Mouse (Mus musculus): ENCODE measurements around the gene Mogs. TPM values are rescaled to one million over a fixed set of nuclear protein-coding genes. Genes with fewer than 3 reads are reported as not detected.
A peak's percentile ranks its signal among the peaks of the same experiment; 100 is the strongest.

The Mogs gene
- total and polyA plus RNA-seq, 3 experiments = 150 to 209 TPM; not detected in 1

DNA sequence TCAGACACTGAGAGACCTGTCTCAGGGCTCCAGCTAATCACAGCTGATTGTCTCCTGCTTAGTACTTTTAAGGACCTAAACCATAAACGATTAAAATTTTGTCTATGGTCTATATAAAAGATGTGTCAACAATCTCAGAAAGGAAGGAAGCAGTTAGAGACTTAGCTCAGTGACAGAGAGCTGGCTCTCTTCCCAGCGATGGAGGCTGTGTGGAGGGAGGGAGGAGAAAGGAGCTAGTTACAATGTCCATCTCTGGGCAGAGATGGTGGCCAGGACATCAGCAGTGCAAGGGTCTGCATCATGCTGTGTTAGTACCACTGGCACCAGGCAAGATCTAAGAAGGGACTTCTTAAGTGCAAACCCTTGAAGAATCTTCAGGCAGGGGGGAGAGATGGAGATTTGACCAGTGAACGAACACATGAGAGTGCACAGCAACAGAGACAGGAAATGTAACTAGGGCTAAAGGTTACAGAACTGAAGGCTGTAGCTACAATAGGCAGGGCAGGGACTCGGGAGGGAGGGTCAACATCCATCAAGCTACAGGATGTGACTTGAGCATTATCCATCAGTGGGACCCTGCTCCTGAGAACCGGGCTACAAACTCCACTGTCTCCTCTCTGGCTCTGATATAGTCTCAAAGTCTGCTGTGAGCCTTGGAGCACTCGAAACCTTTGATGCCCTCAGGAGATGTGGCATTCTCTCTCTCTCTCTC lies 22.7 kb upstream of the Mogs start:
- H3K27ac ChIP-seq (ENCODE audit: control insufficient read depth, low read depth, low read length) = no peak overlapping the region
- no peaks in the 10 kb centered on the region for H3K79me2 ChIP-seq (ENCODE audit: control insufficient read depth, insufficient read depth, low read length, poor library complexity)
- TF ChIP-seq USF2 (IDR thresholded peaks at IDR 0.05; ENCODE audit: borderline replicate concordance in 1 of 2, insufficient read depth in 1 of 2, low read depth in 1 of 2, low read length in 2 of 2) = no peak
- TF ChIP-seq MYB (IDR thresholded peaks at IDR 0.05; ENCODE audit: low read depth, low read length) = no peak
- no peak for TF ChIP-seq ZMIZ1 (IDR thresholded peaks at IDR 0.05; ENCODE audit: low read depth, low read length)
- TF ChIP-seq ETS1 (IDR thresholded peaks at IDR 0.05; ENCODE audit: low read depth, low read length) = no peak
- no peak for TF ChIP-seq RCOR1 (IDR thresholded peaks at IDR 0.05; ENCODE audit: low read depth, low read length)
- no peak for TF ChIP-seq MAFK (IDR thresholded peaks at IDR 0.05; ENCODE audit: borderline replicate concordance, low read depth, low read length)
- no peak for TF ChIP-seq MEF2A (IDR thresholded peaks at IDR 0.05; ENCODE audit: extremely low read depth, insufficient replicate concordance, low read depth, low read length, poor library complexity, severe bottlenecking)
- no peak for TF ChIP-seq TAL1 (IDR thresholded peaks at IDR 0.05; ENCODE audit: low read length)
- no peak for TF ChIP-seq POLR2A (IDR thresholded peaks at IDR 0.05; ENCODE audit: control insufficient read depth in 1 of 2, insufficient read depth in 1 of 2, low read depth in 1 of 2, low read length in 2 of 2, poor library complexity in 1 of 2)
- no peak for TF ChIP-seq MAZ (IDR thresholded peaks at IDR 0.05; ENCODE audit: low read depth, low read length)
- TF ChIP-seq MAX (IDR thresholded peaks at IDR 0.05; ENCODE audit: low read length) = no peak
- no peak for TF ChIP-seq SIN3A (IDR thresholded peaks at IDR 0.05; ENCODE audit: low read length)
- no peak for TF ChIP-seq RAD21 (IDR thresholded peaks at IDR 0.05; ENCODE audit: low read depth, low read length)
- TF ChIP-seq CTCF (IDR thresholded peaks at IDR 0.05 in 2 of 3, conservative IDR thresholded peaks at IDR 0.05 in 1 of 3; ENCODE audit: control insufficient read depth in 1 of 3, insufficient read depth in 1 of 3, low read depth in 2 of 3, low read length in 3 of 3, poor library complexity in 1 of 3, severe bottlenecking in 1 of 3) = no peak
- TF ChIP-seq NELFE (IDR thresholded peaks at IDR 0.05; ENCODE audit: low read depth, low read length) = no peak
- TF ChIP-seq TCF12 (IDR thresholded peaks at IDR 0.05; ENCODE audit: low read depth, low read length) = no peak
- H3K4me1 ChIP-seq (ENCODE audit: control insufficient read depth in 1 of 2, insufficient read depth in 2 of 2, low read length in 2 of 2) = no peaks in the 10 kb centered on the region
- peaks cover 2 to 5% of the 10 kb centered on the region in 2 experiments; a peak in 2 of 4 replicates for H3K27me3 ChIP-seq (ENCODE audit: control insufficient read depth in 1 of 2, insufficient read depth in 2 of 2, low read length in 2 of 2)
- no peak for DNase-seq (ENCODE audit: low read depth, low spot score)
- H3K36me3 ChIP-seq (ENCODE audit: control insufficient read depth in 1 of 2, insufficient read depth in 2 of 2, low read length in 2 of 2) = no peaks in the 10 kb centered on the region
- no peaks in the 10 kb centered on the region for H3K9me3 ChIP-seq (replicated peaks; ENCODE audit: insufficient read depth, low read length)
- no peak overlapping the region for H3K9ac ChIP-seq (ENCODE audit: control insufficient read depth, low read depth, low read length, poor library complexity, severe bottlenecking)
- H3K4me3 ChIP-seq (ENCODE audit: control insufficient read depth in 1 of 2, insufficient read depth in 1 of 2, low read depth in 2 of 2, low read length in 2 of 2) = no peak overlapping the region

DNA sequence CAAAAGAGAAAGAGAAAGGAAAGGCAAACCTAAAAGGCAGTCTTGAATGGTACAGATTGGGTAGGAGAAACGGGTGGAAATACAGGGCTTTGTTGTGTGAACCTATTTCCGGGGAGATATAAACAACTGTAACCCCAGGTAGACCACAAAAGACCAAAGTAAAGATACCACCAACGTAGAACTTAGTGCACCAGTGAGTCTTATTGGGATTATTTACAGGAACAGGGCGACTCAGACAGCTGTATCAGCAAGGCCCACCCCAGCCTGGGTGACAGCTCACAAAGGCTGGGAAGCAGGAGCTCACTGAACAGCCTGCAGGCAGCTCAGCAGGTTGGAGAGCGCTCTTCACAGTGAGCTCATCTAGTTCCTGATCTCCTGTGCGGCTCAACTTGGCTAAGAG lies 19.3 kb upstream of the Mogs start:
- no peak for TF ChIP-seq UBTF (IDR thresholded peaks at IDR 0.05; ENCODE audit: borderline replicate concordance, insufficient read depth, low read depth, low read length)
- TF ChIP-seq USF1 (IDR thresholded peaks at IDR 0.05; ENCODE audit: low read depth, low read length) = no peak
- no peak for TF ChIP-seq TAL1 (IDR thresholded peaks at IDR 0.05; ENCODE audit: low read length)
- no peak for TF ChIP-seq USF2 (IDR thresholded peaks at IDR 0.05; ENCODE audit: borderline replicate concordance in 1 of 2, insufficient read depth in 1 of 2, low read depth in 1 of 2, low read length in 2 of 2)
- TF ChIP-seq MAFK (IDR thresholded peaks at IDR 0.05; ENCODE audit: borderline replicate concordance, low read depth, low read length) = no peak
- TF ChIP-seq MAX (IDR thresholded peaks at IDR 0.05; ENCODE audit: low read length) = no peak
- TF ChIP-seq HCFC1 (IDR thresholded peaks at IDR 0.05; ENCODE audit: low read depth, low read length) = no peak
- no peak for TF ChIP-seq ZMIZ1 (IDR thresholded peaks at IDR 0.05; ENCODE audit: low read depth, low read length)
- no peak for TF ChIP-seq CTCF (IDR thresholded peaks at IDR 0.05 in 2 of 3, conservative IDR thresholded peaks at IDR 0.05 in 1 of 3; ENCODE audit: control insufficient read depth in 1 of 3, insufficient read depth in 1 of 3, low read depth in 2 of 3, low read length in 3 of 3, poor library complexity in 1 of 3, severe bottlenecking in 1 of 3)
- no peak for TF ChIP-seq CHD1 (IDR thresholded peaks at IDR 0.05; ENCODE audit: low read depth, low read length)
- no peak for TF ChIP-seq KAT2A (conservative IDR thresholded peaks at IDR 0.05; ENCODE audit: low read depth, low read length)
- no peak for TF ChIP-seq EP300 (IDR thresholded peaks at IDR 0.05; ENCODE audit: low read depth in 1 of 2, low read length in 2 of 2)
- no peak for TF ChIP-seq ZC3H11A (IDR thresholded peaks at IDR 0.05; ENCODE audit: low read depth, low read length)
- no peak for TF ChIP-seq NELFE (IDR thresholded peaks at IDR 0.05; ENCODE audit: low read depth, low read length)
- no peak for TF ChIP-seq MXI1 (IDR thresholded peaks at IDR 0.05; ENCODE audit: low read depth, low read length)
- TF ChIP-seq POLR2A (IDR thresholded peaks at IDR 0.05; ENCODE audit: control insufficient read depth in 1 of 2, insufficient read depth in 1 of 2, low read depth in 1 of 2, low read length in 2 of 2, poor library complexity in 1 of 2) = no peak
- TF ChIP-seq RCOR1 (IDR thresholded peaks at IDR 0.05; ENCODE audit: low read depth, low read length) = no peak
- TF ChIP-seq ZNF384 (IDR thresholded peaks at IDR 0.05; ENCODE audit: low read depth, low read length) = no peak
- TF ChIP-seq MYB (IDR thresholded peaks at IDR 0.05; ENCODE audit: low read depth, low read length) = no peak
- TF ChIP-seq POLR2AphosphoS2 (IDR thresholded peaks at IDR 0.05; ENCODE audit: low read length) = no peak
- peak; percentile 59 for DNase-seq (ENCODE audit: low read depth, low spot score)

More for the DNA sequence above, 19.3 kb upstream of the Mogs start:
- peaks cover 0 to 5% of the 10 kb centered on the region in 2 experiments; a peak in 3 of 4 replicates for H3K4me1 ChIP-seq (ENCODE audit: control insufficient read depth in 1 of 2, insufficient read depth in 2 of 2, low read length in 2 of 2)
- no peaks in the 10 kb centered on the region for H3K79me2 ChIP-seq (ENCODE audit: control insufficient read depth, insufficient read depth, low read length, poor library complexity)
- peaks cover 0 to 4% of the 10 kb centered on the region in 2 experiments; a peak in 1 of 4 replicates for H3K36me3 ChIP-seq (ENCODE audit: control insufficient read depth in 1 of 2, insufficient read depth in 2 of 2, low read length in 2 of 2)
- no peak overlapping the region; a peak in 1 of 4 replicates for H3K4me3 ChIP-seq (ENCODE audit: control insufficient read depth in 1 of 2, insufficient read depth in 1 of 2, low read depth in 2 of 2, low read length in 2 of 2)
- no peak overlapping the region for H3K9ac ChIP-seq (ENCODE audit: control insufficient read depth, low read depth, low read length, poor library complexity, severe bottlenecking)
- 0 out of 4 replicates have a peak, but pooled peaks cover 0 to 1% of the 10 kb centered on the region in 2 experiments for H3K27me3 ChIP-seq (ENCODE audit: control insufficient read depth in 1 of 2, insufficient read depth in 2 of 2, low read length in 2 of 2)
- H3K27ac ChIP-seq (ENCODE audit: control insufficient read depth, low read depth, low read length) = no peak overlapping the region
- no peaks in the 10 kb centered on the region for H3K9me3 ChIP-seq (replicated peaks; ENCODE audit: insufficient read depth, low read length)

All from MEL (cell line).